Mouse (Mus musculus) midbrain, postnatal 0 days (tissue): ENCODE results near the gene Kit. TPM values are rescaled to one million over a fixed set of nuclear protein-coding genes. Genes with fewer than 3 reads are reported as not detected.

Experiments
- ATAC-seq: fragments of 200-750 bp; cut with Nextera tagmentation; 2 replicates; pipeline ENCODE4 v1.8.0; 2017; ENCODE audit warnings: moderate number of reproducible peaks, mild to moderate bottlenecking, moderate TSS enrichment, moderate library complexity; ENCODE audit not compliant: low FRiP score
- DNase-seq: peaks from one replicate; pipeline ENCODE4 v3.0.0-alpha.2; 2015; ENCODE audit warnings: low spot score
- H3K27ac ChIP-seq: fragments of 300-500 bp; sonication (generic); 2 replicates; pipeline ENCODE4 v1.5.1; 2014; ENCODE audit warnings: low read depth, mild to moderate bottlenecking, low read length, mixed read lengths
- H3K27me3 ChIP-seq: fragments of 300-500 bp; sonication (generic); 2 replicates; pipeline ENCODE4 v1.6.1; 2014; ENCODE audit warnings: low read length, control low read depth, mixed read lengths; ENCODE audit not compliant: insufficient read depth
- H3K36me3 ChIP-seq: fragments of 300-500 bp; sonication (generic); 2 replicates; pipeline ENCODE4 v1.6.1; 2014; ENCODE audit warnings: low read length, control low read depth, mixed read lengths; ENCODE audit not compliant: insufficient read depth
- H3K4me1 ChIP-seq: fragments of 300-500 bp; sonication (generic); 2 replicates; pipeline ENCODE4 v1.6.1; 2014; ENCODE audit warnings: mild to moderate bottlenecking, control low read depth, antibody characterized with exemption, low read length, mixed read lengths; ENCODE audit not compliant: insufficient read depth
- H3K4me2 ChIP-seq: fragments of 300-500 bp; sonication (generic); 2 replicates; pipeline ENCODE4 v1.6.1; 2014; ENCODE audit warnings: low read depth, mild to moderate bottlenecking, low read length, mixed read lengths; ENCODE audit not compliant: poor library complexity, severe bottlenecking
- H3K4me3 ChIP-seq: fragments of 300-500 bp; sonication (generic); 2 replicates; pipeline ENCODE4 v1.5.1; 2014; ENCODE audit warnings: low read depth, mild to moderate bottlenecking, low read length, moderate library complexity
- H3K9ac ChIP-seq: fragments of 300-500 bp; sonication (generic); replicated peaks from 2 replicates; pipeline ENCODE4 v1.6.1; 2014; ENCODE audit warnings: mild to moderate bottlenecking, low read length, moderate library complexity, mixed read lengths; ENCODE audit not compliant: poor library complexity, severe bottlenecking
- H3K9me3 ChIP-seq: fragments of 300-500 bp; sonication (generic); 2 replicates; pipeline ENCODE4 v1.6.1; 2016; ENCODE audit warnings: low read length, control low read depth
- CTCF ChIP-seq: IDR thresholded peaks from 2 replicates; pipeline ENCODE4 v1.5.1; 2016; ENCODE audit warnings: antibody characterized with exemption, mild to moderate bottlenecking
- WGBS: fragments of 180-500 bp; shearing (Covaris S2); extraction: QIAGEN DNeasy Blood & Tissue Kit; methylation state at CpG from one replicate; pipeline ENCODE4 v1.1.7; 2014; 5-methylcytosine and 5-hydroxymethylcytosine counted together
- polyA plus RNA-seq: library from polyadenylated mRNA; unstranded; fragments of >200 nt; fragmentation: Nextera tagmentation; extraction: Ambion mirVana; gene quantifications from 2 replicates; pipeline ENCODE4 v1.2.1, GENCODE M21; 2015
- total RNA-seq: library from RNA; depleted of rRNA; stranded (reverse); fragments of >200 nt; gene quantifications from 2 replicates; pipeline ENCODE4 v1.2.3, GENCODE M21; 2014

Kit gene
- total and polyA plus RNA-seq, 2 experiments from 2014 or later = 29.9 to 51.6 TPM

- Histone ChIP-seq H3K36me3 (no peaks in the 10 kb centered on the region), H3K27ac (no peak overlapping the region), H3K4me2 (no peak overlapping the region), H3K4me3 (no peak overlapping the region), H3K9me3 (no peaks in the 10 kb centered on the region), H3K27me3 (no peaks in the 10 kb centered on the region), H3K4me1 (0 out of 2 replicates have a peak, but pooled peaks cover 4% of the 10 kb centered on the region), H3K9ac (no peak overlapping the region)
- no peak for ATAC-seq
- no peak for DNase-seq
- no peak for TF ChIP-seq CTCF
- 72% methylated on average over 10 of the region's 10 CpGs for WGBS
Observed at GRCm38 (mm10) chr5:75595319-75595718, 20.6 kb downstream of the Kit start.

- no peak for DNase-seq
- no peak for TF ChIP-seq CTCF
- WGBS = 72% methylated on average over 14 of the region's 14 CpGs
Observed at GRCm38 (mm10) chr5:75596211-75596610, 21.5 kb downstream of the Kit start.

GRCm38 (mm10) chr5:75597316-75597715 is 22.6 kb downstream of the Kit start:
- ATAC-seq (no peak), DNase-seq (no peak)
- Histone ChIP-seq H3K9ac (no peak overlapping the region), H3K4me3 (no peak overlapping the region), H3K4me2 (no peak overlapping the region), H3K27me3 (no peaks in the 10 kb centered on the region), H3K9me3 (no peaks in the 10 kb centered on the region), H3K27ac (no peak overlapping the region), H3K36me3 (no peaks in the 10 kb centered on the region), H3K4me1 (no peaks in the 10 kb centered on the region)
- no peak for TF ChIP-seq CTCF
- 83% methylated on average over 2 of the region's 2 CpGs for WGBS

More at GRCm38 (mm10) chr5:75596211-75596610, 21.5 kb downstream of the Kit start:
- H3K4me1 ChIP-seq = 0 out of 2 replicates have a peak, but pooled peaks cover 4% of the 10 kb centered on the region
- H3K36me3 ChIP-seq = no peaks in the 10 kb centered on the region
- H3K27ac ChIP-seq = no peak overlapping the region
- H3K4me3 ChIP-seq = no peak overlapping the region
- no peak overlapping the region for H3K4me2 ChIP-seq
- H3K27me3 ChIP-seq = no peaks in the 10 kb centered on the region
- no peaks in the 10 kb centered on the region for H3K9me3 ChIP-seq
- ATAC-seq = no peak
- H3K9ac ChIP-seq = no peak overlapping the region

- Histone ChIP-seq H3K9me3 (no peaks in the 10 kb centered on the region), H3K4me3 (no peak overlapping the region), H3K36me3 (no peaks in the 10 kb centered on the region), H3K9ac (no peak overlapping the region), H3K27me3 (no peaks in the 10 kb centered on the region), H3K4me2 (no peak overlapping the region), H3K27ac (no peak overlapping the region), H3K4me1 (no peaks in the 10 kb centered on the region)
- DNase-seq (no peak), ATAC-seq (no peak)
- WGBS = 94% methylated on average over 13 of the region's 13 CpGs
- TF ChIP-seq CTCF = no peak
Observed at GRCm38 (mm10) chr5:75598491-75598890, 23.8 kb downstream of the Kit start.

GRCm38 (mm10) chr5:75599991-75600390 is 25.3 kb downstream of the Kit start:
- ATAC-seq (no peak), DNase-seq (no peak)
- Histone ChIP-seq H3K4me1 (no peaks in the 10 kb centered on the region), H3K4me3 (no peak overlapping the region), H3K9ac (no peak overlapping the region), H3K27me3 (no peaks in the 10 kb centered on the region), H3K4me2 (no peak overlapping the region), H3K36me3 (no peaks in the 10 kb centered on the region), H3K9me3 (no peaks in the 10 kb centered on the region), H3K27ac (no peak overlapping the region)
- TF ChIP-seq CTCF = no peak
- 68% methylated on average over 6 of the region's 6 CpGs for WGBS

GRCm38 (mm10) chr5:75604238-75604637 is 29.5 kb downstream of the Kit start:
- 59% methylated on average over 9 of the region's 9 CpGs for WGBS
- H3K9me3 ChIP-seq = no peaks in the 10 kb centered on the region
- no peak overlapping the region for H3K4me2 ChIP-seq

More at GRCm38 (mm10) chr5:75604238-75604637, 29.5 kb downstream of the Kit start:
- no peaks in the 10 kb centered on the region for H3K4me1 ChIP-seq
- H3K27ac ChIP-seq = no peak overlapping the region
- no peaks in the 10 kb centered on the region for H3K36me3 ChIP-seq
- ATAC-seq = no peak
- H3K4me3 ChIP-seq = no peak overlapping the region
- DNase-seq = no peak
- no peaks in the 10 kb centered on the region for H3K27me3 ChIP-seq
- no peak for TF ChIP-seq CTCF
- H3K9ac ChIP-seq = no peak overlapping the region
